Mouse (Mus musculus) small intestine, adult 2 months (tissue): ENCODE measurements around the gene Ap5z1.

ENCODE experiments used
- CTCF ChIP-seq: fragments of 200-500 bp; IDR thresholded peaks from 2 replicates; pipeline ENCODE4 v1.5.1; 2012; ENCODE audit warnings: low read depth, mild to moderate bottlenecking, control low read depth, inconsistent platforms, low read length, moderate library complexity, mixed read lengths; ENCODE audit not compliant: insufficient replicate concordance, insufficient read length; ENCODE audit errors: extremely low read depth
- POLR2A ChIP-seq: fragments of 200-500 bp; IDR thresholded peaks from 2 replicates; pipeline ENCODE4 v1.6.1; 2012; ENCODE audit warnings: low read depth, mild to moderate bottlenecking, control low read depth, inconsistent platforms, low read length, moderate library complexity

- TF ChIP-seq CTCF (no peak), POLR2A (no peak)
Measured at GRCm38 (mm10) chr5:142512112-142512511, 48.4 kb downstream of the Ap5z1 start.
